Mouse (Mus musculus) lung, postnatal 10 days (tissue): ENCODE results near the gene Whamm.

Experiments used
- DNase-seq: peaks from one replicate; pipeline ENCODE4 v3.0.0; 2021

Gene Whamm

DNA sequence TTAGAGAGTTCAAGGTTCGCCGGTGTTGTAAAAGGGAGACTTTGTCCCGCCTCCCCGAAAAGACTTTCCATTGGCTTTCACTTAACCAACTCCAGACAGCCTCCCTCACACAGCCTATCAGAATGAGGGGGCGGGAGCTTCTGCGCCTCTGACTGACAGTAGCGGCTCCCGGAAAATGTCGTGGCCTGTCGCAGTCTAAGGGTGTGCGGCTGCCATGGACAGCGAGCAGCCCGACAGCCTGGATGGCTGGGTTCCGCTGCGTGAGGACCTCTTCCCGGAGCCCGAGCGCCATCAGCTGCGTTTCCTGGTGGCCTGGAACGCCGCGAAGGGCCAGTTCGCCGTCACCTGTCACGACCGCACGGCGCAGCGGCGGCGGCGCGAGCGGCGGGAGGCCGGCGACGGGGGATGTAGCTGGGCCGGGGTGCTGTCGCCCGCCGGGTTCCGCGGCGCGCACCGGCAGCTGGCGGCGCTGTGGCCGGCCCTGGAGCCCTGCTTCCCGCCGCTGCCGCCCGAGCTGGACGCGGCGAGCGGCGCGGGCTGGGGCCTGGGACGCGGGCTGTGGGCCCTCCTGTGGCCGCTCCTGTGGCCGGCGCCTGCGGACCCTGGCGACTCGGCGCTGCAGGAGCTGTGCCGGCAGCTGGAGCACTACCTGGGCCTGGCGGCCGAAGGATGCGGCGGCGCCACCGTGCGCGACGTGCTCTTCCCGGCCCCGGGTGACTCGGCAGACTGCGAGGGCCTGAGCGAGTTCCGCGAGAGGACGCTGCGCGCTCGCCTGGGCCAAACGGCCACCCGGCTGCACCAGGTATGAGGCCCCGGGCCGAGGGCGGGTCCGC, at the start of gene Whamm:
Gene Whamm (plus strand): TSS at position 159 of the 833 bp plus-strand sequence.
- peak; percentile 96 for DNase-seq

DNA sequence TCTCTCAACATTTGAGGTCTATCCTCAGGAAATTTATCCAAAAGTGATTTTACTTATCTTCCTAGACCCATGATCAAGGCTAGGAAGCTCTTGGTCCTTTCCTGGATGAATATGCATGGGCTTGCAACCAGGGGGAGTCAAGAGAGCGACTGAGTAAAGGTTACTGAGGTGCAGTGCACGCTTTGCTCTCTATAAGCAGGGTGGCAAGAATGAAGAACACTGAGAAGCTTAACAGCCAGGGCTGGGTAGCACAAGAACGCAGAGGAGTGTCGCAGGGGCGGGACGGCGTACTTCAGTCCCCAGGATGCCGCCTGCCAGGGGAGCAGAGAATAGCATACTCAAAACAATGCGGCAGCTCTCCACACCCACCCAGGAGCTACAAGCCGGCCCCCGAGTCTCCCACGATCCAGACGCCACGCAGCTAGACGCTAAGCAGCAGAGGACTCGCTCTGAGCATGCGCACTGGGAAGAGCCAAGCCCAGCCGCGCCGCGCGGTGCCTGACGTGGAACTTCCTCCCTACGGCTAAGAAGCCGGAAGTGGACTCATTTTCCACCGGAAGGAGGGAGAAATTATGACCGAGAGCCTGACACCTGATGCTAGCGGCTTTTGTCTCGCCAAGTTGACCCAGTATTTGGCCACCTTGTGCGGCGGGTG, 47.9 kb upstream of the Whamm start:
- peak; percentile 93 for DNase-seq

DNA sequence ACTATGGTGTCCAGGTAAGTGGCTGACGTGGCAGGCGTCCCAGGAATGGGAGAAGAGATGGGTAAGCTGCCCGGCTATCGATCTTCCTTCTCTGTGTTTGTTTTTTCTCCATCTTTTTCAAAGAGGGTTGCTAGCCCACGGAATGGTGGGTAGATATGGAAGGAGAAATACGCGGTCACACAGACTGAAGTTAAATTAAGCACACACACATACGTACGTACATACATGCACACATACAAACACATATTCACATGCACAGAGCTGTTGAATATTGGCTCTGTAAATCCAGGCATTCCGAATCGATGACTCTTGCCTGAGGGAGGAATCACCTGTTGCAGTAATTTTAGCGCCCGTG, 47.4 kb upstream of the Whamm start:
- DNase-seq, result no peak

DNA sequence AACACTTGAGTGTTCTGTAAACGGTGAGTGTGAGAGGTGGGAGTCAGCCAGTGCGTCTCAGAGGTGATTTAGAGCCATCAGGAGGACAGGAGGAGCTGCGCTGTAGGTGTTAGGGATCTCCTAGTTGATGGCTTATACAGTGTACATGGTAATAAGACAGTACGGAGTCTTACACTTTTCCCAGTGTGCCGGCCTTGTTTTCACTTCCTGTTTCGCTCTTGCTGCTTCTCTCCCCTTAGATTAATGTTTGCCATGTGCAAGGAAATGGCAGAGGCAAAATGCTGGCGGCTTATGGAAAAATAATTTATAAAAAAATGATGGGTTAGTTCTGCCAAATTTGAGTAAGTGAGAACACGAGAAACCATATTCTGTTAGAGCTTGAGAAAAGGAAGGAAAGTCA, 42.1 kb upstream of the Whamm start:
- DNase-seq, result no peak

DNA sequence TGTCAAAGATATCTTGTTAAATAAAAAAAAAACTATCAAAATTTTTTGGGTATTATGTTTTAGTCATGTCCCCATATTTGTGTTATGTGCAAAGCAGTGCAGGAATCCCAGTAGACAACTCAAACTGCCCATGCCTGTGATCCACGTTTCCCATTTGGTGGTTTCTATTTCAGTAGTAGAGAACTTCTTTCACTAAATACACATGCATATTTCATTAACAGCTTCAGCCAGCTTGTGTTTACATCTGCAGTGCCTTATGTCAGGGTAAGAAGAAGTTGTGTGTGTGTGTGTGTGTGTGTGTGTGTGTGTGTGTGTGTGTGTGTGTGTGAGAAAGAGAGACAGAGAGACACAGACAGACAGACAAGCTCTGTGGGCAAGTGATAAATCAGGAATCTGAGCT, 39.6 kb upstream of the Whamm start:
- no peak for DNase-seq

DNA sequence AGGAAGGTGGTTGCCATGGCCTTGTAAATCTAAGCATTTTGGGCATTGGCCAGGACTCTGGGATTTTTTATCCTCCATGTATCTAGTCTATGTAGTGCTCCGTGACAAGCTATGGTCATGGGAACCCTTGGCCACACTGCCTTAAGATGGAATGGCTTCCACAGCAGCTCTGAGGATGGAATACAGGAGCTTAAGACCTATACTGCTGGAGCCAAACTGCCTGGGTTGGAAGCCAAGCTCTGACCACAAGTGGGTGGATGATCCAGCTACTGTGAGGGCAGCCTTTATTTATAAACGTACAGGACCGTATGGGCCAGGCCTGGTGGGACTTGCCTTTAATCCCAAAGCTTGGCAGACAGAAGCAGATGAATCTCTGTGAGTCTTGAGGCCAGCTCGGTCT, 34.6 kb upstream of the Whamm start:
- DNase-seq, result no peak

DNA sequence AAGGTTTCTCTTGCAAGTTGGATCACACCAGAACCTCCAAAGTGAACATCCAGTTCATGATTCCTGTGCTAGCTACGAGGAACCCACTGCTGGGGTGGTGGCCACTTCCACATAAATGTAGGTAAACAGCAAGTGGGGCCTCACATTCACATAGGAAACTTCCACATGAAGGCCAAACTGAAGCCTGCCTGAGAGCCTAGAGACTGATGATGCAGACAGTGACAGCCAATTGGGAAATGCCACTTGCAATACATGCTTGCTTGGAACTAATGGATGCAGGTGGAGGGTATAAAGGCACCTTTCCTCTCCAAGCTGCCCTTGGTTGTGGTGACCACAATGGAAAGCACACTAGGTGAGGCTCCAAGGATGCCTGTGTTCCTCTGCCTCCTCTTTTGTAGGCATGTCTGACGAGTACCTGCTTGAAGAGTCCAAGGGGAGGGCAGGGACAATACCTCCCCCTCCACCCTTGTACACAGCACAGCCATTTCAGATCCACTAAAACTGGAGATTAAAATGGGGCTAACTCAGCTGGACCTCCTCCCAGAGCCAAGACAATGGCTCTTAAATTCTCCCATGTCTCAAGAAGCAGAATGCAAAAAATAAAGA, 32.9 kb upstream of the Whamm start:
- DNase-seq, result peak; percentile 38

DNA sequence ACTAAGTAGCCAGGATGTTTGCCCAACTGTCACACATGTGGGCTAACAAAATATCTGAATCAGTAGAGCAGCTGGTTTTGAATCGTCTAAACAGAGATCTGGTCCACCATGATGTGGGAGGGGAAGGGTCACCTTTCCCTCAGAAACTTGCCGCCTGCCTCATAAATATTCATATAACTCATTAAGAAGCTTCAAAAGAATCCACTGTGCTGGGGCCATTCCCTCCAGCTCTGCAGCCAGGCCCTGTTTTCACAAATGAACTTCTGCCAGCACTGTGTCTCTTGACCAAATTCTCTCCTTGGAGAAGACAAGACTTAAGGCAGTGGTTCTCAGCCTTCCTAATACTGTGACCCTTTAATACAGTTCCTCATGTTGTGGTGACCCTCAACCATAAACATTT, 31.5 kb upstream of the Whamm start:
- no peak for DNase-seq

DNA sequence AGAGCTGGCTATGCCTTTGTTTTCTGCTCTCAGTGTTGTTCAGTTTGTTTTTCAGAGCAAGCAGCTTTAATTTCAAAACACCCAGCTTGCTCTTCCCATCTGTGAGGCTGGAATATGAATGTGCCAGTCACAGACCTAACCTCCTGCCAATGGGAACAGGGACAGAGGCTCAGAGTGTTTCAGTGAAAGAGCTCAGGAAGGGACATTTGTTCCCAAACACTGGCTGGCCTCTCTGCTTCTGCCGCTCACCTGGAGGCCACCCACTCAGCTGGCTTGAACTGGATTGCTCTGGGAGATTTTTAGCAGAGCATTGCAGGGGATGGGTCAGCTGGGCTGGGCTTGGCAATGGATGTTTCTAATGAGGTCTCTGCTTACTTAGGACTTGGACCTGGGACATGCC, 30.1 kb upstream of the Whamm start:
- no peak for DNase-seq

DNA sequence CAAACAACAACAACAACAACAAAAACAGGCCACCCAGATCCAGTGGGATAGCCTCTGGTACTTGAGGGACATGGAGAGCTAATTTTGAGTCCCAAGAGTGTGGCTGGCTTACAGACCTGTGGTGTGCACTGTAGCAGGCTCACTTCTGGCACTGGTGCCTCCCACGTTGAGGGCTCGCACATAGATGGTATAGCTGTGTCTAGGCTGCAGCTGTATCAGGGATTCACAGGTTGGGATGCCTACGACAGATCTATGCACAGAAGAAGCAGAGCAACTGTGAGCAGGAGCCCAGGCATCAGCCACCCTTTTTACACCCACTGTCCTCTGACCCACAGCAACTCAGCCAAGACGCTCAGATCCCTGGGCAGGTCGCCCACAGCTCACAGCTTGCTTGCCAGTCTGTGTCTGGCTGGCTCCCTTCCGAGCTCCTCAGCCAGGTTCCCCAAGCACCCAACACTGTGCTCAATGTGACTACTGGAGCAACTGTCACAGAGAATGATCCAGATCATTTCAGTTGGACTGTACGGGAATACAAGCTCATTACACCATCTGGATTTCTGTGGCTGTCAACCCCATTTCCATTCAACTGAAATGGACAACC, 29.0 kb upstream of the Whamm start:
- peak; percentile 50 for DNase-seq

DNA sequence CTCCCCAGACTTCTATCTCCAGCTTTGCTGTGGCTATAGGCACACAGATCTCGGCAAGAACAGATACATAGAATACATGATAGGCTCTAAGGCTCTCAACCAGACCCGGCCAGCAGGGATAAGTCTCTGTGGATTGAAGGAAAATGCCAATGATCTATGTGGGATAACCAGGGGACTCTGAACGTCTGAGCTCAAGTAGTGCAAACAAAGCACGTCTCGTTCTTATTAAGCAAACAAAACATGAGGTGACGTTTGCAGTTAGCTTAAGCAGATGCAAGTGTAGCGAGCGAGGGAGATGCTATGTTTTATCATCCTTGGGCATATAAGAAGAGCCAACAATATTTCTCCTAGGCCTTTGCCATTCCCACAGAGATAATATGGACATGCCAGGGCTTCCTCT, 28.1 kb upstream of the Whamm start:
- no peak for DNase-seq

DNA sequence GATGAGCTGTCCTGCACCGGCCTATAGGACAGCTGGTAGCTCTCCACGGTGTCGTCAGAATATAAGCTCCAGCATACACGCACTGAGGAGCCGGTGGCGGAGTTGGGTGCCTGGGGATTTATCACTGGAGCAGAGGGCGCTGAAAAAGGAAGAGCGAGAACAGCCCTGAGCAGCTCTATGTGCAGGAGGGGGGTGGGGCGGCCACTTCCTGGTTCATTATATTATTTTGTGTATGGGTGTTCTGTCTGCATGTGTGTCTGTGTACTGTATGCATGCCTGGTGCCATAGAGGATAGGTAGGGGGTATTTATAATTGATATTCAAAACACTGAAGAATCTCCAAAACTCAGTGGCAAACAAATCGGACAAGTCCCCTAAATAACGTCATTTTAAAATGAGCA, 22.2 kb upstream of the Whamm start:
- DNase-seq, result no peak

DNA sequence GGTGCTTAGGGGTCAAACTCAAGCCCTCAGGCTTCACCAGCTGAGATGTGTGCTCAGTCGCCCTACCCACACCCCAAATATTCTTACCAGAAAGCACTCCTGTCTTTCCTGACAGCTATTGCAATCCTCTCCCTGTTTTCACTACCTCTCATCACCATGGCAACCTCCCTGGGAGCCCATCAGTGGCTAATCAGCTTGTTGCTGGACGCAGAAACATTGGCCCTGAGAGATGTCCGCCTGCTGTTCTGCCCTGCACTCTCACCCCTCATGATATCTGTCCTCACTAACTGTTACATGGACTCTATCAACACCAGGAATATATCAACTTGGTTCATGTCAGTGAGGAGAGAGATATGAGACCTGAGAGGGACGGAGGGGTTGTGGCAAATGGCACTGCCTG, 17.5 kb upstream of the Whamm start:
- DNase-seq, result no peak

DNA sequence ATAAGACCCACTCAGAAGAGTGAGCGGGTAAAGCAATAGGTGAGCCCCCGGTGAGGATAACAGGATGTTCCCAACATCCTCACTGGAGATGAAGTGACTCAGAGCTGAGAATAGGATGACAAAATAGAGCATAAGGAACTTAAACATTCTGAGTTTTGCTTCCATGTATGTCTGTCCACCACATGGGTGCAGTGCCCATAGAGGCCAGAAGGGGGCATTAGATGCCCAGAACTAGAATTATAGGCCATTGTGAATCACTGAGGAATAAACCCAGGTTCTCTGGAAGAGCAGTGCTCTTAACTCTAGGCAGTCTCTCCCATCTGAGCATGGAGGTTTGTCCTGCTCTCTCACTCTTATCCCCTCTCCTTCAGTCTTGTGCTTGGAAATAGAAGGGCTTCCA, 16.7 kb upstream of the Whamm start:
- peak; percentile 26 for DNase-seq

DNA sequence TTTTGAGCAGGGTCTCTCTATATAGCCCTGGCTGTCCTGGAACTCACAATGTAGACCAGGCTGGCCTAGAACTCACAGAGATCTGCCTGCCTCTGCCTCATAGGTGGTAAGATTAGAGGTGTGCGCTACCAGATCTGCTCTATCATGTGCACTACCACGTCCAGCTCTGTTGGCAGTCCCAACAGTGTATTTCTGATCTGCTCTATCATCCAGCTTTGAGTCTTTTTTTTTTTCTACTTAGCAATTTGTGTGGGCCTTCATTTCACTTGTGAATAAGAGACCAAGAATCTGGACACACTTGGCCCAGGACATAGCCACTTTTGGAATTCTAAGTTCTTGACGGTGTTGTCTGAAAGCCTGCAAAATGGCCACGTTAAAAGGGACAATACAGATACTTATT, 14.2 kb upstream of the Whamm start:
- DNase-seq, result no peak

DNA sequence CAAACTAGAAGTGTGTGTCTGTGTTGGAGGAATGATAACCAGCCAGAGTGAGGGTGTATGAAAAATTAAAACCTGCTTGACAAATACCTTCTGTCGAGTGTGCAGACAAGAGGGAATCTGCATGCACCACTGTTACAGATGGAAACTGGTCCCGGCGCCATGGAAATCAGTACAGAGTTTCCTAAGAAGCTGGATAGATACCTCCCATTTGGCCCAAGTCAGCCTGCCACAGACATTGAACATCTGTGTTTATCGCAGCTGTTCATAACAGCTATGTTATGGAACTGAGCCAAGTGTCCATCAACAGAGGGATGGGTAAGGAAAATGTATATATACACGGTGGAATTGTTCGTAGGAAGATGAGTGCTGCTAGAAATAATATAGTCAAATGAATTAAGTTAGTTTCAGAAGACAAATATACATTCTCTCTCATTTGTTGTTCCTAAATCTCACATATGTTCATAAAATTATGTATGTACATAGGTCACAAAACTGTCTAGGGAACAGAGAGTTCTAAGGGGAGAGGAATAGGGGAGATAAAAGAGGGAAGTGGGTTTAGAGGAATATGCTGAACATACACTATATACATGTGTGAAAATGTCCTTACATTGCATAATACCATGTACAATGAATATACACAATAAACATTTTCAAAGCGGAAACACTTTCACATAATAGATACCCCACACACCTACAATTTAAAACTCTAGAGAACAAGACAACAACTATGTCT, 13.6 kb upstream of the Whamm start:
- DNase-seq, result peak; percentile 75

DNA sequence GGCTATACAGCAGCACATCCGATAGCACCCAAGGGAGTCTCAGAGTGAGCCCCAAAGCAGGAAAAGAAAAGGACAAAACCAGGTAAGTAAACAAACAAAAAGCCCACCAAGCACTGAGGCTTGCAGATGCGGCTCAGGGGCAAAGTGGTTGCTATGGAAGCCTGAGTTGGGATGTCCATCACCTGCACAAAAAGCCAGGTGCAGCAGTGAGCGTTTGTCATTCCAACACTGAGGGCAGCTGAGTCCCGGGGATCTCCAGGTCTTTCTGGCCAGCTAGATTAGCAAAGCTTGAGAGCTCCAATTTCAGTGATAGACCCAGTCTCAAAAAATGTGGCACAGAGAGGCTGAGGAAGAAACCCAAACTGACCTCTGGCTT, 13.1 kb upstream of the Whamm start:
- no peak for DNase-seq

DNA sequence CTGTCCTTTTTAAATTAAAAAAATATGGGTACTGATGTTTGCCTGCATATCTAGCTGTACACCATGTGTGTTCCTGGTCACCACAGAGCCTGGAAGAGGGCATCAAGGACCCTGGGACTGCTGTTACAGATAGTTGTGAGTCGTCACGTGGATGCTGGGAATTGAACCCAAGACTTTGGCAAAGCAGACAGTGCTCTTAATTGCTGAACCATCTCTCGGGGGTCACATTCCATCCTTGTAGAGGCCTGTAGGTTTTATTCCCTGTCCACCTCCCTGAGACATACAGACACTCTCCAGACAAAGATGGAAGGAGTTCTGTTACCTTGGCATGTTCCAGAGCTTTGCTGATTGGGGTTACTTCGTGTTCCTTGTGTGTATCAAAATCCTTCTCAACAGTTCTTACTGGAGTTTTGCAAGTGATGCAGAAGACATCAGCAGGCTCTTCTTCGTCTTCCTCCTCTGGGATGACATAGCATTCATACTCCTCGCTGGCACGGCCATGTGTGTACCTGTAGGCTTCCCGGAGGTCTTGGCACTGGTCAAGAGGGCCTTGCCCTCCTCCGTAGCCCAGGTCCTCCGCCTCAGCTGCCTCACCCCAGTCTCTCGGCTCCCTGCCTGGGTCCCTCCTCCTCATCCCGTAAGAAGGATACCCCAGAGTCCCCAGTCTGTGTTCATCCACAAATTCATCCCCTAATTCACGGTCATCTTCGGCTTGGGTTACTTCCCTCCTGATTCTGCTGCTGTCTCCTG, 11.7 kb upstream of the Whamm start:
- no peak for DNase-seq

DNA sequence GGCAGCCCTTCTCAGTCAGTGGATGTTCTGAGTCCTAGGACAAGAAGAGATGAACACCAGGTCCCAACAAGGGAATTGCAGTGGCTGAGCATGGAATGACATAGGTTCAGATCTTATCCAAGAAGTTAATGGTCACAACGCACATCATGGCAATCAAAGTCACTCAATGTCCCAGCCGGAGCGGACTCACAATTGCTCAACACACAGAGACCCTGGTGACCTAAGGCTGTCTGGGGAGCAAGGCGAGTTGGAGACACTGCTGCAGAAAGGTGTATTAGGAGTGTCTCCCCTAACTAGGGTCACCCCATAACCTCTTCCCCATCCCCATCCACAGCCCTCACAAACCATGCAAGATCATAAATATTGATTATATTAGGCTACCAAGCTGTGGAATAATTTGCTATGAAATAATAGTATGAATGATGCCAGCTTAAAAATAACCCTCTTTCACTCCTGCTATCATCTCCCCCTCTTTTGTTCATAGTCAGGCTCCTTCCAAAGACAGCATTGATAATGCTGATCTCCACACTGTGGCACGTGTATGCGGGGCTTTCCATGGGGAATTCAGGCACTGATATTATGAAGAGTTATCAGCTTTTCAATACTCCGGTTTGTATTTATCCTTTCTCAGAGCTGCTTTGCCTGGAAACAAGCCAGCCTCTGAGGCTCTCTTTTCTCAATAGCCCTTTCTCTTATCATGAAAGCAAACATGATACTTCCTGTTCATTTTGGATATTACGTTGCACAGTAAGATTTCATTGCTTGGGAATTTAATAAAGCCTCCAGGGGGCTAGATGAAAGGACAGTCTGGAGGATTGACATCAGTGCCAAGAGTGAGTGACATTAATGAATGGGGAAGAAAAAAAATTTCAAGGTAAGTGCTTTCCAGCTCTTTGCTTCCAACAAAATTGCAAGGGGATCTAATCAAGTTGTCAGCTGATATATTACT, 10.7 kb upstream of the Whamm start:
- no peak for DNase-seq

DNA sequence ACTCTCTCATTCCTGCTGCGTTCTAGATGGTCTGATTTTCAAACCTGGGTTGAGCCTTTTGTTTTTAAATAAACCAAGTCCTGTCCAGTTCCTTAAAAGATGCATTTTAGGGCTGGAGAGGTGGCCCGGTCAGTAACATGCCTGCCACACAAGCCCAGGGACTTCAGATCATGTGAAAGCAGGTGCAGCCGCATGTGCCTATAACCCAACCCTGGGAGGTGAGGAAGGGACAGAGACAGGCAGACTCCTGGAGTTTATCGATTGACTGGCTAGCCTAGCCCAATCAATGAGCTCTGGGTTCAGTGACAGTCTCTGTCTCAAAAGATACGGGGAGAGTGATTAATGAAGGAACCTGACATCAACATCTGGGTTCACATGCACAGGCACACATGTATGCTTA, 9.9 kb upstream of the Whamm start:
- DNase-seq, result no peak

DNA sequence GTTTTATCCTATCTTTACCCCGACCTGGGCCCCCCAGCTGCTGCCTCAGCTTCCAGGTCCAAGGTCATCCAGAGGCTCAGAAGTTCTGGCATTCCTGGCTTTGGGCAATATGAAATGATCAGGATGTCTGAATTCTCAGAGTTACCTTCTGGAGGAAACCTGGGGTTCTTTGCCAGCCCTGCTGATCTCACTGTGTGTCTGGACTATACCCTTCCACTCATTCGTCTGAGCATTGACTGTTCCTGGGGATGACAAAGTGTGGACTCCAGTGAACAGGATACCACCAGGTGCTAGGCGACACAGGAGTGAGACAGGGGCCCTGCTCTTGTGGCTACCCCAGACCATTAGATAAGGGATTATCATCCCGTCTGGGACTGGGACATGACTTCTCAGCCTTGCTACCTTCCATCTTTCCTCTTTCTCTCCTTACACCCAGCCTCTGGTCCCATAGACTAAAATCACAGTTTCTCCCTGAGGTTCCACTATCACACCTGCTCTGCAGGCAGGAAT, 7.5 kb upstream of the Whamm start:
- no peak for DNase-seq
